14 mouse cellular contexts compared by ENCODE assay signal in the genomic region with DNA sequence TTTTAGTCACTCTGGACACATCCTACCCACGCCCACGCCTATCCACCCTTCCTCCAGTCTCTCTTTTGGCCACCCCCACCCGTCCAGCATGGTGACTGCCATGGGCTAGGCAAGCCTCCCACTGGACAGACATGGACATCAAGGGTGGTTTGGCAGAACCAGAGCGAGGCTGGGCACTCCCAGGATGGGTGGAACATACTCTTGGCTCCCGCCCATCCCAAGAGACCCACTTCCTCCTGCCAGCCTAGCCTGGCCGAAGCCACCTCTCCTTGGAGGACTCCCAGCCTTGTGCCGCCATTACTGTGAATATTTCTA. TPM values are rescaled to one million over a fixed set of nuclear protein-coding genes. Genes with fewer than 3 reads are reported as not detected.
DNase-seq lines count a peak whose midpoint lies in the region; ATAC-seq and TF ChIP-seq lines count a peak whose summit lies in the region.
"Had no signal": no experiment of that assay in that cellular context is flagged by ENCODE, and none has a peak within 500 bp of the region (broad histone marks: within the 10 kb centered on the region; RNA-seq: fewer than 3 reads in every experiment).

No protein-coding gene starts in this region.

- no peaks in the 10 kb centered on the region for H3K4me1 ChIP-seq in kidney, adult 2 months (ENCODE audit: control insufficient read depth, insufficient read depth, low read length)
- peaks cover 7% of the 10 kb centered on the region; the same call in 1 of the 2 replicates for H3K4me1 ChIP-seq in midbrain, embryonic 15.5 days
- peaks cover 30% of the 10 kb centered on the region for H3K4me1 ChIP-seq in midbrain, embryonic 13.5 days (replicated peaks)
- 0 out of 2 replicates have a peak, but pooled peaks cover 6% of the 10 kb centered on the region for H3K4me1 ChIP-seq in stomach, embryonic 15.5 days

- H3K9me3 ChIP-seq in midbrain, embryonic 15.5 days = no peaks in the 10 kb centered on the region
- H3K9me3 ChIP-seq in midbrain, embryonic 13.5 days = no peaks in the 10 kb centered on the region
- H3K9me3 ChIP-seq in stomach, embryonic 15.5 days = no peaks in the 10 kb centered on the region
- H3K9me3 ChIP-seq: heart, embryonic 15.5 days; lung, embryonic 15.5 days had no signal

- peak; percentile 60 for DNase-seq in adrenal gland, postnatal 10 days
- DNase-seq in adrenal gland, adult 8-10 months = no peak
- DNase-seq in kidney, adult 2 months = no peak
- DNase-seq in kidney, adult 8-10 months = no peak
- DNase-seq in spleen, postnatal 36 days (ENCODE audit: low spot score in 2 of 2) = no peak
- DNase-seq: spleen, adult 18-20 months; thymus, adult 2 months had no signal

- no peak overlapping the region for H3K4me2 ChIP-seq in midbrain, embryonic 15.5 days
- no peak overlapping the region for H3K4me2 ChIP-seq in midbrain, embryonic 13.5 days (replicated peaks)
- no peak overlapping the region for H3K4me2 ChIP-seq in stomach, embryonic 15.5 days
- H3K4me2 ChIP-seq: heart, embryonic 15.5 days; lung, embryonic 15.5 days had no signal

- TF ChIP-seq CTCF in kidney, adult 2 months (conservative IDR thresholded peaks at IDR 0.05; ENCODE audit: insufficient read depth, insufficient read length, low read depth, low read length) = no peak

- WGBS in kidney, adult 2 months = 22% methylated on average over 7 of the region's 7 CpGs
- WGBS in midbrain, embryonic 15.5 days = 9% methylated on average over 7 of the region's 7 CpGs
- 13% methylated on average over 7 of the region's 7 CpGs for WGBS in midbrain, embryonic 13.5 days
- WGBS in stomach, embryonic 15.5 days = 37% methylated on average over 7 of the region's 7 CpGs

- 0 out of 2 replicates have a peak, but pooled peaks have one; percentile 27 for ATAC-seq in midbrain, embryonic 15.5 days (replicated peaks)
- ATAC-seq in midbrain, embryonic 13.5 days = no peak
- ATAC-seq in stomach, embryonic 15.5 days (ENCODE audit: insufficient read depth, low FRiP score, low read depth) = peak; percentile 29; the same call in 1 of the 2 replicates

- TF ChIP-seq POLR2A in kidney, adult 2 months (IDR thresholded peaks at IDR 0.05; ENCODE audit: low read depth, low read length) = no peak

- no peaks in the 10 kb centered on the region for H3K36me3 ChIP-seq in kidney, adult 2 months (ENCODE audit: control insufficient read depth, insufficient read depth, low read length)
- H3K36me3 ChIP-seq in midbrain, embryonic 15.5 days (replicated peaks) = no peaks in the 10 kb centered on the region
- no peaks in the 10 kb centered on the region for H3K36me3 ChIP-seq in midbrain, embryonic 13.5 days
- no peaks in the 10 kb centered on the region for H3K36me3 ChIP-seq in stomach, embryonic 15.5 days
- H3K36me3 ChIP-seq: heart, embryonic 15.5 days; lung, embryonic 15.5 days had no signal

- no peak overlapping the region for H3K9ac ChIP-seq in midbrain, embryonic 15.5 days
- no peak overlapping the region for H3K9ac ChIP-seq in midbrain, embryonic 13.5 days (replicated peaks)
- H3K9ac ChIP-seq in stomach, embryonic 15.5 days = no peak overlapping the region
- H3K9ac ChIP-seq: heart, embryonic 15.5 days; lung, embryonic 15.5 days had no signal

- H3K27me3 ChIP-seq in kidney, adult 2 months (replicated peaks; ENCODE audit: control insufficient read depth, insufficient read depth, low read length) = 0 out of 2 replicates have a peak, but pooled peaks cover 1% of the 10 kb centered on the region
- peaks cover 69% of the 10 kb centered on the region for H3K27me3 ChIP-seq in midbrain, embryonic 15.5 days (replicated peaks)
- H3K27me3 ChIP-seq in midbrain, embryonic 13.5 days = peaks cover 91% of the 10 kb centered on the region
- H3K27me3 ChIP-seq in stomach, embryonic 15.5 days (replicated peaks) = peaks cover 67% of the 10 kb centered on the region

- H3K27ac ChIP-seq in kidney, adult 2 months (ENCODE audit: insufficient read depth, low read depth, low read length) = peak overlapping the region; percentile 43; the same call in 1 of the 2 replicates
- no peak overlapping the region for H3K27ac ChIP-seq in midbrain, embryonic 15.5 days
- no peak overlapping the region for H3K27ac ChIP-seq in midbrain, embryonic 13.5 days
- no peak overlapping the region for H3K27ac ChIP-seq in stomach, embryonic 15.5 days
- H3K27ac ChIP-seq: heart, embryonic 15.5 days; lung, embryonic 15.5 days had no signal

- H3K4me3 ChIP-seq in kidney, adult 2 months (ENCODE audit: insufficient read depth, low read depth, low read length) = no peak overlapping the region
- no peak overlapping the region for H3K4me3 ChIP-seq in midbrain, embryonic 15.5 days
- H3K4me3 ChIP-seq in midbrain, embryonic 13.5 days (replicated peaks) = no peak overlapping the region
- H3K4me3 ChIP-seq in stomach, embryonic 15.5 days (replicated peaks) = no peak overlapping the region
- H3K4me3 ChIP-seq: heart, embryonic 15.5 days; lung, embryonic 15.5 days had no signal

RNA-seq across cellular contexts. Expression of gene Gata2, which starts 11.7 kb away (rescaled TPM):
- total RNA-seq in adrenal gland, postnatal 10 days (2021) = 10 to 100 TPM; 26.3 to 33.2 TPM
- 10 to 100 TPM; 29.3 to 72.4 (median 56.5) TPM for total RNA-seq in adrenal gland, adult 8-10 months (2022)
- polyA plus RNA-seq in kidney, adult 2 months (2012; rRNA removed) = 36.9 and 37.4 TPM in 2 replicates
- polyA plus RNA-seq in midbrain, embryonic 15.5 days (2015; fragmentation: Nextera tagmentation; extraction: Ambion mirVana) = 20.7 and 20.9 TPM in 2 replicates
- 25.7 and 38.1 TPM in 2 replicates for polyA plus RNA-seq in midbrain, embryonic 13.5 days (2015; fragmentation: Nextera tagmentation; extraction: Ambion mirVana)
- polyA plus RNA-seq in stomach, embryonic 15.5 days (2015; fragmentation: Nextera tagmentation; extraction: Ambion mirVana) = 7.0 and 12.0 TPM in 2 replicates

RNA-seq across cellular contexts. Expression of gene Dnajb8, which starts 16.7 kb away (rescaled TPM):
- total RNA-seq in adrenal gland, postnatal 10 days (2021) = not detected
- total RNA-seq in adrenal gland, adult 8-10 months (2022) = not detected
- 0.10 TPM in 1 of 2 replicates, not detected in the other for polyA plus RNA-seq in kidney, adult 2 months (2012; rRNA removed)
- not detected in 2 replicates for polyA plus RNA-seq in midbrain, embryonic 15.5 days (2015; fragmentation: Nextera tagmentation; extraction: Ambion mirVana)
- polyA plus RNA-seq in midbrain, embryonic 13.5 days (2015; fragmentation: Nextera tagmentation; extraction: Ambion mirVana) = not detected in 2 replicates
- not detected in 2 replicates for polyA plus RNA-seq in stomach, embryonic 15.5 days (2015; fragmentation: Nextera tagmentation; extraction: Ambion mirVana)
- total RNA-seq: common myeloid progenitor, adult 5-6 weeks had no signal
- polyA plus RNA-seq: heart, embryonic 15.5 days; limb, embryonic 14.5 days; lung, embryonic 15.5 days; thymus, adult 2 months had no signal
